Mouse (Mus musculus) liver, embryonic 12.5 days (tissue): ENCODE results near the gene Prune1. TPM values are rescaled to one million over a fixed set of nuclear protein-coding genes. Genes with fewer than 3 reads are reported as not detected.
A peak's percentile ranks its signal among the peaks of the same experiment; 100 is the strongest.
"Not testable (repeated sequence)": the region's sequence is repeated elsewhere in the genome, so short reads cannot be mapped to it uniquely, and the experiment has no call there.

Experiments used
- ATAC-seq: fragments of 200-750 bp; cut with Nextera tagmentation; 2 replicates; pipeline ENCODE4 v1.8.0; 2017; ENCODE audit warnings: moderate number of reproducible peaks, mild to moderate bottlenecking, moderate library complexity
- H3K27ac ChIP-seq: fragments of 300-500 bp; sonication (generic); 2 replicates; pipeline ENCODE4 v1.5.1; 2016; ENCODE audit warnings: mild to moderate bottlenecking
- H3K27me3 ChIP-seq: fragments of 300-500 bp; sonication (generic); replicated peaks from 2 replicates; pipeline ENCODE4 v1.6.1; 2016; ENCODE audit warnings: mild to moderate bottlenecking, moderate library complexity
- H3K36me3 ChIP-seq: fragments of 300-500 bp; sonication (generic); 2 replicates; pipeline ENCODE4 v1.6.1; 2016; ENCODE audit warnings: mild to moderate bottlenecking, moderate library complexity
- H3K4me1 ChIP-seq: fragments of 300-500 bp; sonication (generic); 2 replicates; pipeline ENCODE4 v1.6.1; 2016
- H3K4me2 ChIP-seq: fragments of 300-500 bp; sonication (generic); 2 replicates; pipeline ENCODE4 v1.6.1; 2016; ENCODE audit warnings: mild to moderate bottlenecking, moderate library complexity
- H3K4me3 ChIP-seq: fragments of 300-500 bp; sonication (generic); 2 replicates; pipeline ENCODE4 v1.5.1; 2016; ENCODE audit warnings: mild to moderate bottlenecking, moderate library complexity
- H3K9ac ChIP-seq: fragments of 300-500 bp; sonication (generic); 2 replicates; pipeline ENCODE4 v1.6.1; 2016; ENCODE audit warnings: mild to moderate bottlenecking, moderate library complexity
- H3K9me3 ChIP-seq: fragments of 300-500 bp; sonication (generic); replicated peaks from 2 replicates; pipeline ENCODE4 v1.6.1; 2016; ENCODE audit warnings: mild to moderate bottlenecking, moderate library complexity
- WGBS: fragments of 180-500 bp; shearing (Covaris S2); methylation state at CpG from one replicate; pipeline ENCODE4 v1.1.7; 2016; ENCODE audit not compliant: insufficient replicate concordance; 5-methylcytosine and 5-hydroxymethylcytosine counted together
- polyA plus RNA-seq: library from polyadenylated mRNA; unstranded; fragments of >200 nt; fragmentation: Nextera tagmentation; extraction: Ambion mirVana; gene quantifications from 2 replicates; pipeline ENCODE4 v1.2.1, GENCODE M21; 2016

The Prune1 gene
- polyA plus RNA-seq, 1 experiment from 2014 or later: 11.8 TPM

DNA sequence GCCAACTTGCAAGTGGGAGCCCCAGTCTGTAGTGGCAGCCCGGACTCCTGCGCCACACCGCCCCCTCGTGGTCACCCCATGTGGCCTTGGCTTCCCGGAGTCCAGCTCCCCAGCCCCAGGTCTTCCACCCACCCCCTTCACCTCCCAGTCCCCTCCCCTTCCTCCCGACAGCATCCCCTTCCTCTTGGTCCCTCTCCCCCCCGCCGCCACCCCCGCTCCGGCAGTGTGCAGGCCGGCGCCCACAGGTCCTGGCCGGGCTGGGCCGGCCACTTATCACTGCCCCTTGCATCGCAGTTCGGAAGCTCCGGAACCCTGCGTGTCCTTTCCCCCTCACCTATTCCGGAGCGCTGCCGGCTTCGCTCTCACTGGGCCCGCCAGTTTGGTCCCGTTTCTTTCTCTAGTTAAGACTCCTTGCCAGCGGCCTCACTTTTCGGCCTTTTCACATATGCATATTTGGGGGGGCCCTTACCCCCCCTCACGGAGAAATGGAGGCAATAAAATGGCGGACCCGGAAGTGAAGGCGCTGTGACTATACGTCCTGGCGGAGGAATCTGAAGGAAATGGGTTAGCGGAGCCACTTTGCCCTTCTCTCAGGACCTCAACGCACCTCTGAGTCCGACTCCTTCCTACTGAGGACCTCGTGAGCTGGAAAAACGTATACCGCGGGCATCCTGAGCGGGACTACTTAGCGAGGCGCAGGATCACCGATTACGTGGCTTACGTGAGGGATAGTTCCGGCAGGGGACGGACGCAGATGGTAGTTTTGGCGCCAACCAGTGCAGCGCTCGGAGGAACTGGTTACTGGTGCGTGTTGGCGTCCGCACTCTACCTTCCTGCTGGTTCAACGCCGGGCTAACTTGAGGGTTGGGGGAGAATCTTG is 64.4 kb downstream of the Prune1 start, which contains the start of gene Gabpb2:
Gabpb2 (minus strand) TSS at position 662 of the 880 bp plus-strand sequence.
- H3K4me1 ChIP-seq: peaks cover 34% of the 10 kb centered on the region
- no peaks in the 10 kb centered on the region for H3K9me3 ChIP-seq
- peak; percentile 87 for ATAC-seq
- H3K4me3 ChIP-seq: peak within 1 kb of the TSS; percentile 92
- peaks cover 67% of the 10 kb centered on the region for H3K36me3 ChIP-seq
- H3K27ac ChIP-seq: peak within 1 kb of the TSS; percentile 97
- WGBS: under 1% methylated on average over 56 of the region's 56 CpGs
- H3K27me3 ChIP-seq: no peaks in the 10 kb centered on the region
- H3K4me2 ChIP-seq: peak within 1 kb of the TSS; percentile 82
- peak within 1 kb of the TSS; percentile 96 for H3K9ac ChIP-seq

DNA sequence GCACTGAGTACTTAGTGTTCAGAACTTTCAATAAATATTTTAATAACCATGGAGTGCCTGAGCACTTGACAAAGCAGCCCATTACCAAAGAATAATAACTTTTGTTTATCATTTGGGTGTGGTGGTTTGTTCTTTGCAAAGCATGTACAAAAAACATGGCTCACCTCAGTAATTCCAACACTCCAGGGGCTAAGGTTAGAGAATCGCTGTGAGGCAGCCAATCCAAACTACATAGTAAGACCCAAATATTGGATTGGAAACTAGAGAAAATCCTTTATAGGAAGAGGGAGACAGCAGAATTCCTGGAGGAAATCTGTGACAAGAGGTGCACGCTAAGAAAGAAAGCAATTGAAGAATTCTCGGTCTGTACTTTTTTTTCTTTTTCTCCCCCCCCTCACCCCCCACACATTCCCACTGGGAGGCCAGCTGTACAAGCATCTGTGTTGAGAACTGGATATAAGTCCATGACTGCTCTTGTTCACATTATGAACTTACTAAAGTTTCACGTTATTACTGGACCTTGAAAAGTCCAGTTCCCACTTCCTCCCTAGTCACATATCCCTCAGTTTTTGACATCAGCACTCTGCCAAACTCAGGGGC is 65.1 kb downstream of the Prune1 start:
- H3K4me1 ChIP-seq: peaks cover 34% of the 10 kb centered on the region
- WGBS: 15% methylated on average over 4 of the region's 4 CpGs
- H3K4me3 ChIP-seq: peak overlapping the region; percentile 92
- H3K9ac ChIP-seq: peak overlapping the region; percentile 96
- peak overlapping the region; percentile 97 for H3K27ac ChIP-seq
- peak; percentile 19 for ATAC-seq
- H3K9me3 ChIP-seq: no peaks in the 10 kb centered on the region
- peaks cover 68% of the 10 kb centered on the region for H3K36me3 ChIP-seq
- no peaks in the 10 kb centered on the region for H3K27me3 ChIP-seq
- H3K4me2 ChIP-seq: peak overlapping the region; percentile 82

DNA sequence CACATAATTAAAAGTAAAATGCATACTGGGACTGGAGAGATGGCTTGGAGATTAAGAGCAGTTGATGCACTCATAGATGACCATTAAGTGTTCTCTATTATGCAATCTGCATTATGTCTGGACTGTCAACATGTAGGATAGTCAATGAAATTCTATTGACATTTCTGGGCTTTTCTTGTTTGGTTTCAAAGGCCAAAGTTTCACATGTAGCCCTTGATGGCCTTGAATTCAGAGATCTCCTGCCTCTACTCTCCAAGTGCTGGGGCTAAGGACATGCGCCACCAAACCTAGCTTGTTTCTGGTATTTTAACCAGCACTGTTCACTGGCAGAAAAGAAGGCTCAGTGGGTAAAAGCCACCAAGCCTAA is 68.3 kb downstream of the Prune1 start:
- ATAC-seq: no peak
- Histone ChIP-seq H3K27ac (peak overlapping the region; percentile 69), H3K9ac (no peak overlapping the region), H3K4me2 (no peak overlapping the region), H3K27me3 (no peaks in the 10 kb centered on the region), H3K36me3 (peaks cover 74% of the 10 kb centered on the region), H3K9me3 (no peaks in the 10 kb centered on the region), H3K4me3 (no peak overlapping the region), H3K4me1 (peaks cover 29% of the 10 kb centered on the region)
- 77% methylated on average over 1 of the region's 1 CpGs for WGBS

DNA sequence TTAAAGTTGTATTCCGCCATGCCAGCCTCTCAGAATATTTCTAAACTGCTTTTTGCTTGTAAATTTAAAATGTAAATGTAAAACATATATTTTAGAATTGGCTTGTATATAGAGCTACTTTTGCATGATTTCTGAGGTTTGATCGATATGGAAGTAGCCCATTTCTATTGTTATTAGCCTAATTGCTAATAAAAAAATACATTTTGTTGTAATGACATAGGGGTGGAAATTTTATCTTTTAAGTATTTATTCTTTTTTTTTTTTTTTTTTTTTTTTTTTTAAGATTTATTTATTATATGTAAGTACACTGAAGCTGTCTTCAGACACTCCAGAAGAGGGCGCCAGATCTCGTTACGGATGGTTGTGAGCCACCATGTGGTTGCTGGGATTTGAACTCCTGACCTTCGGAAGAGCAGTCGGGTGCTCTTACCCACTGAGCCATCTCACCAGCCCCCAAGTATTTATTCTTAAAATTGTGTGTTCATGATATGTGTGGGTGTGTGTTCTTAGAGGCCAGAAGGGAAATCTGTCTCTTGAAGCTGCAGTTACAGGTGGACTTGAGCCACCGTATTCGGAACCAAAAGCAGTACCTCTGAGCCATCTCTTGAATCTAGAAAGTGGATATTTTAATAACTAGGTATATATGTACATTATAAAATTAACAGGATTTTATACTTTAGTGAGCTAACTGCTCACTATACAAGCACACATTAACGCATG is 68.8 kb downstream of the Prune1 start:
- not testable (repeated sequence) for H3K4me3 ChIP-seq, H3K27ac ChIP-seq, H3K9me3 ChIP-seq, H3K4me2 ChIP-seq, H3K9ac ChIP-seq, H3K27me3 ChIP-seq, ATAC-seq
- Histone ChIP-seq H3K4me1 (peaks cover 23% of the 10 kb centered on the region), H3K36me3 (peaks cover 80% of the 10 kb centered on the region)
- 84% methylated on average over 9 of the region's 10 CpGs for WGBS

DNA sequence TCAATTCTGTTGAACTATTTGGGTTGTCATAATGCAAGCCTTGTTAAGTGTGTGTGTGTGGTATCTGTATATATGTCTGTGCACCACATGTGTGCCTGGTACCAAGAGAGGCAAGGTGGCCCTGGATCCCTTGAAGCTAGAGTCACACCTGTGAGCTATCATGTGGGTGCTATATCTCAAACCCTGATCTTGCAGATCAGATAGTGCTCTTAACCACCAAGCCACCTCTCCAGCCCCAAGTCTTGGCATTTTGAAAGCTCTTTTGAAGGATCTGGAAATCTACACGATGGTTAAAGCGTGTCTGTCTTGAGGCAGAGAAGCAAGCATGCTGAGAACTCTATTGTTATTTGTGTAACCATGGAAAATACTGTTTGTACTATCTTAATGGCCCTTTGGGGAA is 71.3 kb downstream of the Prune1 start:
- no peak overlapping the region for H3K9ac ChIP-seq
- WGBS: 86% methylated on average over 2 of the region's 2 CpGs
- H3K27me3 ChIP-seq: no peaks in the 10 kb centered on the region
- H3K27ac ChIP-seq: no peak overlapping the region
- no peak overlapping the region for H3K4me2 ChIP-seq
- no peaks in the 10 kb centered on the region for H3K9me3 ChIP-seq
- H3K4me3 ChIP-seq: no peak overlapping the region
- H3K4me1 ChIP-seq: peaks cover 9% of the 10 kb centered on the region; the same call in 1 of the 2 replicates
- H3K36me3 ChIP-seq: peaks cover 95% of the 10 kb centered on the region
- ATAC-seq: no peak

DNA sequence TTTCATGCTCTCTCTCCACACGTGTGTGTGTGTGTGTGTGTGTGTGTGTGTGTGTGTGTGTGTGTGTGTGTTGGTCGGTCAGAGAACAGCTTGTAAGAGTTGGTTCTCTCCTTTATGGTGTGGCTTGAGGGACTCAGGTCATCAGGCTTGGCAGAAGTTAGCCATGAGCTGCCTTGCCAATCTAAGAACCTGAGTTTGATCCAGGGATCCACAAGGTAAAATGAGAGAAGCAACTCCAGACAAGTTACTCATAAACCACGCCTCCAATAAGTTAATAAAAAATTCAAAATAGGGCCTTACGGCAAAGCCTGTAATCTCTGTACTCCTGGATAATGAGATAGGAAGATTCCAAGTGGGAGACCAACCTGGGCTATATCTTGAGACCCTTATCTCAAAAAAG is 73.6 kb downstream of the Prune1 start:
- Histone ChIP-seq H3K4me1 (no peaks in the 10 kb centered on the region), H3K27me3 (no peaks in the 10 kb centered on the region), H3K4me2 (no peak overlapping the region), H3K36me3 (peaks cover 96% of the 10 kb centered on the region), H3K9ac (no peak overlapping the region), H3K4me3 (no peak overlapping the region), H3K27ac (no peak overlapping the region), H3K9me3 (no peaks in the 10 kb centered on the region)
- 81% methylated on average over 4 of the region's 4 CpGs for WGBS
- no peak for ATAC-seq

DNA sequence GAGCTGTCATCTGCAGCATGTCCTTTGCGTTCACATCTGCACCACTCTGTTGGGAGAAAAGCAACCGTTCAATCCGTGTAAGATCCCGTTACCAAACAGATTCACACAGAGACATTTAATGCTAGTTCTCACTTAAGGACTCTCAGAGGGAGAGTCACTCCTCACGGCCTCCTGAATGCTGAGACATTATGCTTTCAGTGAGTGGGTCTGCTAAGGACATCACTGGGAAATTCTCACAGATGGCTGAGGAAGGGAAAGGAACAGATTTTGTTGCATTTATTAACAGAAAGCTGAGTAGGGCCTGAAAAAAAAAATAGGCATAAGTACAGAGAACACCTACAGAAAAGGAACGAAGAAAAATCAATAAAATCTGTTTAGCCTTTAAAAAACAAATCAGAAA is 78.0 kb downstream of the Prune1 start:
- H3K27me3 ChIP-seq: no peaks in the 10 kb centered on the region
- WGBS: 89% methylated on average over 6 of the region's 6 CpGs
- no peak overlapping the region for H3K27ac ChIP-seq
- no peak overlapping the region for H3K4me3 ChIP-seq
- H3K9ac ChIP-seq: no peak overlapping the region
- no peaks in the 10 kb centered on the region for H3K9me3 ChIP-seq
- no peak for ATAC-seq
- H3K36me3 ChIP-seq: peaks cover 100% of the 10 kb centered on the region
- H3K4me1 ChIP-seq: no peaks in the 10 kb centered on the region
- H3K4me2 ChIP-seq: no peak overlapping the region

Other genes with a start within 250 kb of the Prune1 start
- gene Psmd4, start 239.5 kb downstream of the Prune1 start, polyA plus RNA-seq: 216 and 229 TPM in 2 replicates
- 11.3 and 11.5 TPM in 2 replicates for gene Pip5k1a, start 175.1 kb downstream of the Prune1 start, polyA plus RNA-seq
- 53.7 and 56.2 TPM in 2 replicates for gene Vps72, start 171.1 kb downstream of the Prune1 start, polyA plus RNA-seq
- 0.19 and 0.51 TPM in 2 replicates for gene Tmod4, start 157.6 kb downstream of the Prune1 start, polyA plus RNA-seq
- 38.2 and 39.7 TPM in 2 replicates for gene Scnm1, start 148.1 kb downstream of the Prune1 start, polyA plus RNA-seq
- 7.9 and 8.6 TPM in 2 replicates for gene Lysmd1, start 148.0 kb downstream of the Prune1 start, polyA plus RNA-seq
- 5.1 and 5.3 TPM in 2 replicates for gene Tnfaip8l2, start 139.7 kb downstream of the Prune1 start, polyA plus RNA-seq
- 1.9 and 2.1 TPM in 2 replicates for gene Sema6c, start 121.6 kb downstream of the Prune1 start, polyA plus RNA-seq
- 11.0 and 11.4 TPM in 2 replicates for gene Gabpb2, start 64.2 kb downstream of the Prune1 start, polyA plus RNA-seq
- gene Cdc42se1, start 53.3 kb downstream of the Prune1 start, polyA plus RNA-seq: 59.6 and 60.9 TPM in 2 replicates
- gene Mllt11, start 49.9 kb downstream of the Prune1 start, polyA plus RNA-seq: 4.3 and 4.5 TPM in 2 replicates
- 0.33 and 0.38 TPM in 2 replicates for gene Gm128, start 40.5 kb downstream of the Prune1 start, polyA plus RNA-seq
- gene Bnipl, start 30.9 kb downstream of the Prune1 start, polyA plus RNA-seq: not detected in 2 replicates
- 18.8 and 22.5 TPM in 2 replicates for gene Mindy1, start 731 bp downstream of the Prune1 start, polyA plus RNA-seq
- 3.1 and 4.6 TPM in 2 replicates for gene Anxa9, start 25.1 kb upstream of the Prune1 start, polyA plus RNA-seq
- 134 and 135 TPM in 2 replicates for gene Cers2, start 32.7 kb upstream of the Prune1 start, polyA plus RNA-seq
- gene Setdb1, start 75.1 kb upstream of the Prune1 start, polyA plus RNA-seq: 31.0 and 31.6 TPM in 2 replicates
- gene 4930558C23Rik, start 120.8 kb upstream of the Prune1 start, polyA plus RNA-seq: not detected in 2 replicates
- 22.8 and 25.8 TPM in 2 replicates for gene Arnt, start 152.3 kb upstream of the Prune1 start, polyA plus RNA-seq
- 1.4 and 1.7 TPM in 2 replicates for gene Ctsk, start 217.2 kb upstream of the Prune1 start, polyA plus RNA-seq
- 13.4 and 14.7 TPM in 2 replicates for gene Ctss, start 244.7 kb upstream of the Prune1 start, polyA plus RNA-seq